Mouse (Mus musculus): Measurements from ENCODE around the gene Btbd35f29. TPM values are rescaled to one million over a fixed set of nuclear protein-coding genes. Genes with fewer than 3 reads are reported as not detected.

Btbd35f29 gene
- polyA plus RNA-seq, 1 experiment from 2014 or later, result not detected

Other genes with a start within 250 kb of the Btbd35f29 start
- not detected in 2 replicates for gene Spin2f, start 136.2 kb downstream of the Btbd35f29 start, polyA plus RNA-seq (2014; fragmentation: Nextera tagmentation; extraction: Ambion mirVana)
- not detected in 2 replicates for gene Btbd35f26, start 218.8 kb downstream of the Btbd35f29 start, polyA plus RNA-seq (2014; fragmentation: Nextera tagmentation; extraction: Ambion mirVana)